Mouse (Mus musculus): ENCODE measurements at regions not wholly inside any gene's neighbourhood (a gene's known extent, or its start where the extent isn't known, plus 50 kb on each side); places are given as distances from the start of the nearest gene placed in this dataset.

GRCm38 (mm10) chr6:51289067-51289725, 143.3 kb upstream of the Nfe2l3 start:
- TF ChIP-seq CTCF (IDR thresholded peaks at IDR 0.05; ENCODE audit: low read depth, low read length) (no peak), POLR2A (IDR thresholded peaks at IDR 0.05; ENCODE audit: extremely low read depth, insufficient read depth, low read length) (no peak)
- no peaks in the 10 kb centered on the region for H3K4me1 ChIP-seq (ENCODE audit: control insufficient read depth, insufficient read depth, low read length)
- DNase-seq (ENCODE audit: extremely low read depth, low read depth, low spot score): no peak
- no peaks in the 10 kb centered on the region for H3K79me2 ChIP-seq (ENCODE audit: control insufficient read depth, insufficient read depth, low read length)
- H3K9ac ChIP-seq (ENCODE audit: low read depth, low read length): no peak overlapping the region
- WGBS: 78% methylated on average over 6 of the region's 6 CpGs
- no peaks in the 10 kb centered on the region for H3K36me3 ChIP-seq (ENCODE audit: control insufficient read depth, insufficient read depth, low read length)
- H3K4me3 ChIP-seq (ENCODE audit: insufficient read depth, low read depth, low read length): no peak overlapping the region
- H3K27me3 ChIP-seq (ENCODE audit: control insufficient read depth, insufficient read depth, low read length): no peaks in the 10 kb centered on the region
- H3K27ac ChIP-seq (replicated peaks; ENCODE audit: insufficient read depth, low read depth, low read length): no peak overlapping the region

- H3K27ac ChIP-seq (replicated peaks; ENCODE audit: insufficient read depth, low read depth, low read length): no peak overlapping the region
- 83% methylated on average over 11 of the region's 11 CpGs for WGBS
Measured at GRCm38 (mm10) chr6:51300694-51301417, 131.6 kb upstream of the Nfe2l3 start.

GRCm38 (mm10) chr6:51301831-51302230, 130.6 kb upstream of the Nfe2l3 start:
- TF ChIP-seq POLR2A (IDR thresholded peaks at IDR 0.05; ENCODE audit: extremely low read depth, insufficient read depth, low read length) (no peak), CTCF (IDR thresholded peaks at IDR 0.05; ENCODE audit: low read depth, low read length) (no peak)
- Histone ChIP-seq H3K27me3 (ENCODE audit: control insufficient read depth, insufficient read depth, low read length) (no peaks in the 10 kb centered on the region), H3K27ac (replicated peaks; ENCODE audit: insufficient read depth, low read depth, low read length) (no peak overlapping the region), H3K9ac (ENCODE audit: low read depth, low read length) (no peak overlapping the region), H3K79me2 (ENCODE audit: control insufficient read depth, insufficient read depth, low read length) (no peaks in the 10 kb centered on the region), H3K4me3 (ENCODE audit: insufficient read depth, low read depth, low read length) (no peak overlapping the region), H3K36me3 (ENCODE audit: control insufficient read depth, insufficient read depth, low read length) (no peaks in the 10 kb centered on the region), H3K4me1 (ENCODE audit: control insufficient read depth, insufficient read depth, low read length) (peaks cover 7% of the 10 kb centered on the region)
- 82% methylated on average over 4 of the region's 4 CpGs for WGBS
- DNase-seq (ENCODE audit: extremely low read depth, low read depth, low spot score): no peak

More at GRCm38 (mm10) chr6:51300694-51301417, 131.6 kb upstream of the Nfe2l3 start:
- no peak overlapping the region for H3K4me3 ChIP-seq (ENCODE audit: insufficient read depth, low read depth, low read length)
- H3K79me2 ChIP-seq (ENCODE audit: control insufficient read depth, insufficient read depth, low read length): no peaks in the 10 kb centered on the region
- no peaks in the 10 kb centered on the region for H3K27me3 ChIP-seq (ENCODE audit: control insufficient read depth, insufficient read depth, low read length)
- no peak for DNase-seq (ENCODE audit: extremely low read depth, low read depth, low spot score)
- no peak overlapping the region for H3K9ac ChIP-seq (ENCODE audit: low read depth, low read length)
- no peaks in the 10 kb centered on the region for H3K36me3 ChIP-seq (ENCODE audit: control insufficient read depth, insufficient read depth, low read length)
- TF ChIP-seq POLR2A (IDR thresholded peaks at IDR 0.05; ENCODE audit: extremely low read depth, insufficient read depth, low read length) (no peak), CTCF (IDR thresholded peaks at IDR 0.05; ENCODE audit: low read depth, low read length) (no peak)
- H3K4me1 ChIP-seq (ENCODE audit: control insufficient read depth, insufficient read depth, low read length): peaks cover 7% of the 10 kb centered on the region

DNA sequence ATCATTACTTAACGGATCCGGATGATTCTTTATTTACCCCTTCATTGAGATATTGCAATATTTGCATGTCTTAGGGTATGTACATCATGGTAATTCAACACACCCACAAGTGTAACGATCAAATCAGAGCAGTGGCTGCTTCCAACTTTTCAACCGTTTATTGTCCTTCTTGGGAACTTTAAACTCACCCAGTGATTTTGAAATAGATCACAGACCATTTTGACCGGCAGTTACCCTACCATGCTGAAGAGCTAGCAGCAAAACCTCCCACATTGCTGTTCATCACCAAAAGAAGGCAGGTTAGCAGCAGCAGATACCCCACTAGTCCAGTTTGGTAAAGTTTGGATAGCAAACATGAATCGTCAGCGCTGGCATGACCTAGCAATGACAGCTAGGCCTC, 130.2 kb upstream of the Nfe2l3 start:
- H3K79me2 ChIP-seq (ENCODE audit: control insufficient read depth, insufficient read depth, low read length): no peaks in the 10 kb centered on the region
- 29% methylated on average over 7 of the region's 7 CpGs for WGBS
- H3K9ac ChIP-seq (ENCODE audit: low read depth, low read length): no peak overlapping the region
- H3K27ac ChIP-seq (replicated peaks; ENCODE audit: insufficient read depth, low read depth, low read length): no peak overlapping the region
- no peak for TF ChIP-seq POLR2A (IDR thresholded peaks at IDR 0.05; ENCODE audit: extremely low read depth, insufficient read depth, low read length)
- TF ChIP-seq CTCF (IDR thresholded peaks at IDR 0.05; ENCODE audit: low read depth, low read length): no peak
- H3K27me3 ChIP-seq (ENCODE audit: control insufficient read depth, insufficient read depth, low read length): no peaks in the 10 kb centered on the region
- H3K4me3 ChIP-seq (ENCODE audit: insufficient read depth, low read depth, low read length): no peak overlapping the region
- H3K4me1 ChIP-seq (ENCODE audit: control insufficient read depth, insufficient read depth, low read length): peaks cover 7% of the 10 kb centered on the region
- no peaks in the 10 kb centered on the region for H3K36me3 ChIP-seq (ENCODE audit: control insufficient read depth, insufficient read depth, low read length)
- peak; percentile 79 for DNase-seq (ENCODE audit: extremely low read depth, low read depth, low spot score)

DNA sequence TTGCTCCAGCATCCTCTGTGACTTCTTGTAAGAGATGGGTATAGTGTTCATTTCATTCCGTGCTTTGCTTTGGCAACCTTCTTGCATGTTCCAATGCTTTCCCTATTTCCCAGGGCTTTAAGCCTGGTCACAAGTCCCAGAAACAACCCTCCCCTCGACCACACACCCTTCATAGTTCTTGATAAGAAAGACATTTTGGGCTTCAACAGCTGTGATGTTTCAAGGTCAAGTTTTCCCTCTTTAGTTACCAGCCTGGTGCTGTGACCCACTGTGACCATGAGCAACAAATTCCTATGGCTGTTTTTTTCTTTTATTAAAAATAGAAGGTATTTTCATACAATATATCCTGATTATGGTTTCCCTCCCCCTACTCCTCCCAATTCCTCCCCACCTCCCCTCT, 114.1 kb upstream of the Nfe2l3 start:
- Histone ChIP-seq H3K9ac (ENCODE audit: low read depth, low read length) (no peak overlapping the region), H3K79me2 (ENCODE audit: control insufficient read depth, insufficient read depth, low read length) (no peaks in the 10 kb centered on the region), H3K27ac (replicated peaks; ENCODE audit: insufficient read depth, low read depth, low read length) (no peak overlapping the region), H3K4me3 (ENCODE audit: insufficient read depth, low read depth, low read length) (no peak overlapping the region), H3K36me3 (ENCODE audit: control insufficient read depth, insufficient read depth, low read length) (no peaks in the 10 kb centered on the region), H3K27me3 (ENCODE audit: control insufficient read depth, insufficient read depth, low read length) (no peaks in the 10 kb centered on the region), H3K4me1 (ENCODE audit: control insufficient read depth, insufficient read depth, low read length) (peaks cover 5% of the 10 kb centered on the region)
- TF ChIP-seq CTCF (IDR thresholded peaks at IDR 0.05; ENCODE audit: low read depth, low read length) (no peak), POLR2A (IDR thresholded peaks at IDR 0.05; ENCODE audit: extremely low read depth, insufficient read depth, low read length) (no peak)
- WGBS: 63% methylated on average over 2 of the region's 2 CpGs
- DNase-seq (ENCODE audit: extremely low read depth, low read depth, low spot score): no peak

DNA sequence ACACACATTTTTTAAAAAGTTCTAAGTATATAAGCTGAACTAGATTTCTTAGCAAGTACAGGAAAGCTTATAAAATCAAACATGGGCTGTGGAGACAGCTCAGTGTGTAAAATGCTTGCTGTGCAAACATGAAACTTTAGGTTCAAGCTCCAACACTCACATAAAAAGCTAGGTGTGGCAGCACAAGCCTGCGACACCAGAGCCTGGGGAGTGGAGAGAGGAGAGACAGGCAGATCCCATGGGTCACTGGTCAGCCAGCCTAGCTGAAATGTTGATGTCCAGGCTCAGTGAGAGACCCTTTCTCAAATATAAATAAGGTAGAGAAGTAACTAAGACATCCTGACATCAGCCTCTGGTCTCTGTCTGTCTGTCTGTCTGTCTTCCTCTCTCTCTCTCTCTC, 112.5 kb upstream of the Nfe2l3 start:
- Histone ChIP-seq H3K27me3 (ENCODE audit: control insufficient read depth, insufficient read depth, low read length) (no peaks in the 10 kb centered on the region), H3K79me2 (ENCODE audit: control insufficient read depth, insufficient read depth, low read length) (no peaks in the 10 kb centered on the region), H3K4me3 (ENCODE audit: insufficient read depth, low read depth, low read length) (no peak overlapping the region), H3K27ac (replicated peaks; ENCODE audit: insufficient read depth, low read depth, low read length) (no peak overlapping the region), H3K9ac (ENCODE audit: low read depth, low read length) (no peak overlapping the region), H3K4me1 (ENCODE audit: control insufficient read depth, insufficient read depth, low read length) (peaks cover 5% of the 10 kb centered on the region), H3K36me3 (ENCODE audit: control insufficient read depth, insufficient read depth, low read length) (no peaks in the 10 kb centered on the region)
- no peak for DNase-seq (ENCODE audit: extremely low read depth, low read depth, low spot score)
- TF ChIP-seq POLR2A (IDR thresholded peaks at IDR 0.05; ENCODE audit: extremely low read depth, insufficient read depth, low read length) (no peak), CTCF (IDR thresholded peaks at IDR 0.05; ENCODE audit: low read depth, low read length) (no peak)
- 45% methylated on average over 1 of the region's 1 CpGs for WGBS
